Mouse (Mus musculus) neural tube, embryonic 11.5 days (tissue): ENCODE data around the gene Tbxa2r. TPM values are rescaled to one million over a fixed set of nuclear protein-coding genes. Genes with fewer than 3 reads are reported as not detected.
A peak's percentile ranks its signal among the peaks of the same experiment; 100 is the strongest.

Experiments
- ATAC-seq: fragments of 200-750 bp; cut with Nextera tagmentation; 2 replicates; pipeline ENCODE4 v1.8.0; 2017; ENCODE audit warnings: moderate number of reproducible peaks, mild to moderate bottlenecking, moderate TSS enrichment, moderate library complexity; ENCODE audit not compliant: insufficient read depth, low FRiP score, low TSS enrichment
- DNase-seq: peaks from one replicate; pipeline ENCODE4 v3.0.0-alpha.2; 2015; ENCODE audit warnings: low spot score
- H3K27ac ChIP-seq: fragments of 300-500 bp; sonication (generic); 2 replicates; pipeline ENCODE4 v1.5.1; 2014; ENCODE audit warnings: low read depth, mild to moderate bottlenecking, low read length
- H3K27me3 ChIP-seq: fragments of 300-500 bp; sonication (generic); 2 replicates; pipeline ENCODE4 v1.6.1; 2014; ENCODE audit warnings: mild to moderate bottlenecking, low read length, mixed read lengths; ENCODE audit not compliant: control insufficient read depth, insufficient read depth
- H3K36me3 ChIP-seq: fragments of 300-500 bp; sonication (generic); 2 replicates; pipeline ENCODE4 v1.6.1; 2014; ENCODE audit warnings: mild to moderate bottlenecking, low read length, moderate library complexity, mixed read lengths; ENCODE audit not compliant: control insufficient read depth, insufficient read depth
- H3K4me1 ChIP-seq: fragments of 300-500 bp; sonication (generic); 2 replicates; pipeline ENCODE4 v1.6.1; 2014; ENCODE audit warnings: low read length, mixed read lengths; ENCODE audit not compliant: control insufficient read depth, insufficient read depth
- H3K4me2 ChIP-seq: fragments of 300-500 bp; sonication (generic); 2 replicates; pipeline ENCODE4 v1.6.1; 2014; ENCODE audit warnings: low read depth, mild to moderate bottlenecking, moderate library complexity
- H3K4me3 ChIP-seq: fragments of 300-500 bp; sonication (generic); 2 replicates; pipeline ENCODE4 v1.5.1; 2014; ENCODE audit warnings: low read depth, low read length
- H3K9ac ChIP-seq: fragments of 300-500 bp; sonication (generic); 2 replicates; pipeline ENCODE4 v1.6.1; 2014; ENCODE audit warnings: mild to moderate bottlenecking, low read length
- H3K9me3 ChIP-seq: fragments of 300-500 bp; sonication (generic); 2 replicates; pipeline ENCODE4 v1.6.1; 2016; ENCODE audit warnings: low read length; ENCODE audit not compliant: control insufficient read depth
- whole genome bisulfite sequencing: fragments of 180-500 bp; shearing (Covaris S2); extraction: QIAGEN DNeasy Blood & Tissue Kit; methylation state at CpG from one replicate; pipeline ENCODE4 v1.1.7; 2014; 5-methylcytosine and 5-hydroxymethylcytosine counted together
- polyA plus RNA-seq: library from polyadenylated mRNA; unstranded; fragments of >200 nt; fragmentation: Nextera tagmentation; extraction: Ambion mirVana; gene quantifications from 2 replicates; pipeline ENCODE4 v1.2.1, GENCODE M21; 2014

Gene Tbxa2r
- polyA plus RNA-seq, 1 experiment from 2014 or later, result 1.8 TPM

- Histone ChIP-seq H3K36me3 (no peaks in the 10 kb centered on the region), H3K27me3 (no peaks in the 10 kb centered on the region), H3K4me2 (no peak overlapping the region), H3K27ac (no peak overlapping the region), H3K9me3 (no peaks in the 10 kb centered on the region), H3K4me3 (no peak overlapping the region), H3K4me1 (peaks cover 12% of the 10 kb centered on the region), H3K9ac (no peak overlapping the region)
- no peak for ATAC-seq
- 74% methylated on average over 6 of the region's 6 CpGs for WGBS
- no peak for DNase-seq
Observed at GRCm38 (mm10) chr10:81297246-81297645, 31.3 kb upstream of the Tbxa2r start.

GRCm38 (mm10) chr10:81297845-81298244 lies 30.7 kb upstream of the Tbxa2r start:
- Histone ChIP-seq H3K9me3 (no peaks in the 10 kb centered on the region), H3K4me3 (no peak overlapping the region), H3K4me1 (peaks cover 12% of the 10 kb centered on the region), H3K4me2 (no peak overlapping the region), H3K36me3 (no peaks in the 10 kb centered on the region), H3K9ac (no peak overlapping the region), H3K27ac (no peak overlapping the region), H3K27me3 (no peaks in the 10 kb centered on the region)
- no peak for DNase-seq
- no peak for ATAC-seq
- 66% methylated on average over 10 of the region's 10 CpGs for WGBS

- DNase-seq (no peak), ATAC-seq (no peak)
- Histone ChIP-seq H3K9ac (no peak overlapping the region), H3K4me1 (peaks cover 10% of the 10 kb centered on the region), H3K9me3 (no peaks in the 10 kb centered on the region), H3K4me3 (no peak overlapping the region), H3K4me2 (no peak overlapping the region), H3K27ac (no peak overlapping the region), H3K36me3 (no peaks in the 10 kb centered on the region), H3K27me3 (no peaks in the 10 kb centered on the region)
- WGBS, result 93% methylated on average over 17 of the region's 17 CpGs
Observed at GRCm38 (mm10) chr10:81298369-81299100, 30.0 kb upstream of the Tbxa2r start.

- H3K9ac ChIP-seq, result no peak overlapping the region
- WGBS, result 89% methylated on average over 14 of the region's 14 CpGs
Observed at GRCm38 (mm10) chr10:81299585-81300351, 28.8 kb upstream of the Tbxa2r start.

GRCm38 (mm10) chr10:81300352-81300907 lies 28.1 kb upstream of the Tbxa2r start:
- ATAC-seq (no peak), DNase-seq (no peak)
- no peak overlapping the region for H3K4me3 ChIP-seq
- no peaks in the 10 kb centered on the region; the same call in 1 of the 2 replicates for H3K4me1 ChIP-seq
- no peak overlapping the region for H3K27ac ChIP-seq
- H3K4me2 ChIP-seq, result no peak overlapping the region
- no peaks in the 10 kb centered on the region for H3K36me3 ChIP-seq
- H3K27me3 ChIP-seq, result no peaks in the 10 kb centered on the region
- no peaks in the 10 kb centered on the region for H3K9me3 ChIP-seq
- WGBS, result 89% methylated on average over 9 of the region's 9 CpGs
- no peak overlapping the region for H3K9ac ChIP-seq

More at GRCm38 (mm10) chr10:81299585-81300351, 28.8 kb upstream of the Tbxa2r start:
- Histone ChIP-seq H3K27me3 (no peaks in the 10 kb centered on the region), H3K4me2 (no peak overlapping the region), H3K4me1 (no peaks in the 10 kb centered on the region; the same call in 1 of the 2 replicates), H3K36me3 (no peaks in the 10 kb centered on the region), H3K4me3 (no peak overlapping the region), H3K27ac (no peak overlapping the region), H3K9me3 (no peaks in the 10 kb centered on the region)
- DNase-seq, result no peak
- ATAC-seq, result no peak

GRCm38 (mm10) chr10:81301321-81301720 lies 27.2 kb upstream of the Tbxa2r start:
- H3K27ac ChIP-seq, result no peak overlapping the region
- ATAC-seq (no peak), DNase-seq (no peak)
- no peak overlapping the region for H3K9ac ChIP-seq
- H3K36me3 ChIP-seq, result no peaks in the 10 kb centered on the region; the same call in 1 of the 2 replicates
- no peak overlapping the region for H3K4me2 ChIP-seq
- H3K4me3 ChIP-seq, result no peak overlapping the region
- 83% methylated on average over 9 of the region's 9 CpGs for WGBS
- H3K27me3 ChIP-seq, result no peaks in the 10 kb centered on the region
- no peaks in the 10 kb centered on the region for H3K9me3 ChIP-seq
- H3K4me1 ChIP-seq, result no peaks in the 10 kb centered on the region; the same call in 1 of the 2 replicates

GRCm38 (mm10) chr10:81302288-81302687 lies 26.2 kb upstream of the Tbxa2r start:
- no peak overlapping the region for H3K27ac ChIP-seq
- H3K36me3 ChIP-seq, result peaks cover 8% of the 10 kb centered on the region
- peak overlapping the region; percentile 0; the same call in 1 of the 2 replicates for H3K4me3 ChIP-seq
- no peaks in the 10 kb centered on the region for H3K9me3 ChIP-seq
- DNase-seq, result no peak
- WGBS, result 75% methylated on average over 4 of the region's 4 CpGs
- H3K4me2 ChIP-seq, result peak overlapping the region; percentile 14; the same call in 1 of the 2 replicates
- H3K4me1 ChIP-seq, result no peaks in the 10 kb centered on the region; the same call in 1 of the 2 replicates
- no peak overlapping the region for H3K9ac ChIP-seq
- H3K27me3 ChIP-seq, result no peaks in the 10 kb centered on the region
- no peak for ATAC-seq

GRCm38 (mm10) chr10:81302781-81303218 lies 25.7 kb upstream of the Tbxa2r start:
- DNase-seq (no peak), ATAC-seq (no peak)
- 83% methylated on average over 14 of the region's 14 CpGs for WGBS
- H3K4me2 ChIP-seq, result no peak overlapping the region
- H3K27me3 ChIP-seq, result no peaks in the 10 kb centered on the region
- H3K9me3 ChIP-seq, result no peaks in the 10 kb centered on the region
- H3K9ac ChIP-seq, result no peak overlapping the region
- H3K4me1 ChIP-seq, result no peaks in the 10 kb centered on the region; the same call in 1 of the 2 replicates
- 0 out of 2 replicates have a peak overlapping the region, but pooled peaks have one; percentile 20 for H3K27ac ChIP-seq
- H3K4me3 ChIP-seq, result no peak overlapping the region
- H3K36me3 ChIP-seq, result peaks cover 11% of the 10 kb centered on the region
